Mouse (Mus musculus) embryonic fibroblast, embryonic 13.5 days (primary cell): ENCODE data around the gene Rpn2.

Experiments
- CTCF ChIP-seq: IDR thresholded peaks from 2 replicates; pipeline ENCODE4 v1.5.1; 2011; ENCODE audit warnings: mild to moderate bottlenecking, control low read depth, low read length, moderate library complexity, borderline replicate concordance; ENCODE audit not compliant: insufficient read depth
- POLR2A ChIP-seq: IDR thresholded peaks from 2 replicates; pipeline ENCODE4 v1.6.1; 2011; ENCODE audit warnings: low read depth, mild to moderate bottlenecking, control low read depth, low read length, moderate library complexity

- TF ChIP-seq CTCF (no peak), POLR2A (no peak)
Measured at GRCm38 (mm10) chr2:157279416-157279800, 591 bp downstream of the Rpn2 start, which contains the start of gene Mroh8.
